Mouse (Mus musculus) olfactory bulb, adult 2 months (tissue): ENCODE measurements around the gene Rapsn. TPM values are rescaled to one million over a fixed set of nuclear protein-coding genes. Genes with fewer than 3 reads are reported as not detected.

Experiments used
- H3K27ac ChIP-seq: fragments of 200-500 bp; 2 replicates; pipeline ENCODE4 v1.5.1; 2012; ENCODE audit warnings: low read depth, low read length; ENCODE audit not compliant: insufficient read depth
- H3K4me1 ChIP-seq: fragments of 200-500 bp; 2 replicates; pipeline ENCODE4 v1.6.1; 2012; ENCODE audit warnings: low read length; ENCODE audit not compliant: control insufficient read depth, insufficient read depth
- H3K4me3 ChIP-seq: fragments of 200-500 bp; 2 replicates; pipeline ENCODE4 v1.5.1; 2012; ENCODE audit warnings: mild to moderate bottlenecking, low read depth, low read length, moderate library complexity; ENCODE audit not compliant: insufficient read depth
- CTCF ChIP-seq: fragments of 200-500 bp; IDR thresholded peaks from 2 replicates; pipeline ENCODE4 v1.5.1; 2012; ENCODE audit warnings: low read depth, mild to moderate bottlenecking, low read length, moderate library complexity; ENCODE audit not compliant: insufficient read depth
- POLR2A ChIP-seq: fragments of 200-500 bp; IDR thresholded peaks from 2 replicates; pipeline ENCODE4 v1.6.1; 2012; ENCODE audit warnings: mild to moderate bottlenecking, low read depth, low read length, moderate library complexity; ENCODE audit not compliant: insufficient read depth
- WGBS: fragments of 180-500 bp; shearing (Covaris S2); methylation state at CpG from one replicate; pipeline ENCODE4 v1.1.7; 2018; 5-methylcytosine and 5-hydroxymethylcytosine counted together
- polyA plus RNA-seq: library from polyadenylated mRNA; stranded (reverse); fragments of >200 nt; gene quantifications from 2 replicates; pipeline ENCODE4 v1.2.4, GENCODE M21; 2012; ENCODE audit warnings: low replicate concordance; ENCODE audit not compliant: missing spikeins, insufficient read depth, insufficient read length

Gene Rapsn
- polyA plus RNA-seq, 1 experiment, result not detected

- 90% methylated on average over 16 of the region's 16 CpGs for whole genome bisulfite sequencing
- no peak for TF ChIP-seq CTCF
- TF ChIP-seq POLR2A, result no peak
- H3K27ac ChIP-seq, result no peak overlapping the region
- H3K4me1 ChIP-seq, result peaks cover 9% of the 10 kb centered on the region
- no peak overlapping the region for H3K4me3 ChIP-seq
These were observed 27.6 kb downstream of the Rapsn start for GRCm38 (mm10) chr2:91062779-91063606.

DNA sequence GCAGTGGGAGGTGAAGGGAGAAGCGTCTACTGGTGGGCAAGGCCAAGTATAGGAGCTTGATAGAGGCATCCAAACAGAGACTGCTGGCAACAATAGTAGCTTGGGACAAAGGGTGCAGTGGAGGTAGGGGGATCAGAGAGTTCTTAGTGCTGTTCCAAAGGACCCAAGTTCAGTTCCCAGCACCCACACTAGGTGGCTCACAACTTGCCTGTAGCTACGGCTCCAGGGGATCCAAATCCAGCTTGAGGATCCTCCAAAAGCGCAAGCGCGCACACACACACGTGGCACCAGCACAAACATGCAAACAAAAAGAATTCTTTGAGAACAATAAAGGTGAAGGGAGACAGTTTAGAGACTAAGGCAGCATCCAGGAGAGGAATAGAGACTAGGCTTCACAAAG is 28.8 kb downstream of the Rapsn start:
- H3K4me3 ChIP-seq, result no peak overlapping the region
- TF ChIP-seq CTCF, result no peak
- no peak for TF ChIP-seq POLR2A
- no peak overlapping the region for H3K27ac ChIP-seq
- 78% methylated on average over 6 of the region's 6 CpGs for WGBS
- peaks cover 18% of the 10 kb centered on the region for H3K4me1 ChIP-seq

DNA sequence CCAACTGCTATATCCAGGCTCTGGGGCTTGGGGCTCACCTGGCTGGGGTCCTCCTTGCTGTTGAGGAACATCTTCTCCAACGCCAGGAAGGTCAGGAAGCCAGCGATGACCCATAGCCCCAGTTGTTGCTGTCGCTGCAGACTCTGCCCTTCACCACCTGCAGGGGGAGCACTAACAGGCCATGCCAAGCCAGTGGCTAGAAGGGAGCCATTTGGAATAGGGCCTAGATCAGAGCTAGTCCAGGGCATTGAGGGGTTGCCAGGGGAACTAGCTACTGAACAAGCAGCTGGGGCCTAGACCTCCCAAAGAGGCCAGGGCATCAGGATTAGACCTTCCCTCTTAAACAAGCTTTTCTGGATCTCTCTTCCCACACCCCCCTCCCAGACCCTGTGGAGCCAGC is 30.1 kb downstream of the Rapsn start:
- 59% methylated on average over 3 of the region's 3 CpGs for WGBS
- no peak overlapping the region for H3K4me3 ChIP-seq
- TF ChIP-seq CTCF, result peak; percentile 68; the same call in 1 of the 2 replicates
- no peak for TF ChIP-seq POLR2A
- H3K4me1 ChIP-seq, result peaks cover 19% of the 10 kb centered on the region
- H3K27ac ChIP-seq, result no peak overlapping the region

DNA sequence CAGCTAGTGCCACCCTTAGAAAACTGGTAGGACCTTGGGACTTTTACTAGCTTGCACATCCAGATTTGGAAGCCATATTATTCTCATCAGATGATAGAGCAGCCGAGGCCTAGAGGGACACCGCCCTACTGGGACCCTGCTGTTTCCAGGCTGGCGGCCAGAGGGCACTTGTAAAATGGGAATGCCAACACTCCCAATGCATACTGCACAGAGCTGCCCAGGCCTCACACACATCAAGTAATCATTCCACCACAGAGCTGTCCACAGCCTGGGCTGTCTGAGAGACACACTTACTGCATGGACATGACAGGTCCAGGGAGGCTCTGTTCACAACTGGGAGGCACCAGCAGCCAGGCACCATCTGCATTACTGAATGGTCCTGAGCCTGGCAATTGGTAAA is 31.0 kb downstream of the Rapsn start:
- Histone ChIP-seq H3K4me3 (no peak overlapping the region), H3K4me1 (peaks cover 19% of the 10 kb centered on the region), H3K27ac (no peak overlapping the region)
- TF ChIP-seq POLR2A, result no peak
- 58% methylated on average over 3 of the region's 3 CpGs for WGBS

DNA sequence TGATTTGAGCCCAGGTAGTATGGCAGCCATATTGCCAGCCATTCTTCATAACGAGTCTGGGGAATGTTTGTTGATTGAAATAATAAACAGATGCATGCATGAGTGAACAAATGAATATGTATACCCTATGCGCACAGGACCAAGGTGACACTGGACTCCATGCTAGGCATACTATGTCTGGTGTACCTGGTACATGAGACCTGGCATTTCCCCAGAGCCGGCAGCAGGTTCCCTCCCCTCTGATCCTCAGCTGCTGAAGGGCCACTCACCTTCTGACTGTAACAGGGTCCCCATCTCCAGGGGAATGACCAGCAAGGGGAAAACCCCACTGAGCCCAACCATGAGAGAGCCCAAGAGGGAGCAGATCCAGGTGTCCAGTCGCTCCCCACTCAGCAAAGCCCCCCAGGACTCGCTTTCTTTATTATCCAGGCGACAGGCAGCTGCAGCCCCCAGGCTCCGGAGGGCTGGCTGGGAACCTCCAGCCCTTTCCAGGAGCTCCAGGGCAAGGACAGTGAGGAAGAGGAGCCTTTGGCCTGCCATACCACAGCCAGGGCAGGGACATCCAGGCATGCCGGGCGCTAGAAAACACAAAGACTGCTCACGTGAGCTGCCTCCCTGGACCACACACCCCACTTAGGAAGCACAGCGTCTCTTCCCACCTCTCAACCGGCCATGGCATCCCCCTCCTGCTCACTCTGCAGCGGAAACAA is 32.9 kb downstream of the Rapsn start:
- Histone ChIP-seq H3K27ac (no peak overlapping the region), H3K4me3 (peak overlapping the region; percentile 25), H3K4me1 (peaks cover 19% of the 10 kb centered on the region)
- WGBS, result 53% methylated on average over 13 of the region's 13 CpGs
- no peak for TF ChIP-seq CTCF
- TF ChIP-seq POLR2A, result no peak

DNA sequence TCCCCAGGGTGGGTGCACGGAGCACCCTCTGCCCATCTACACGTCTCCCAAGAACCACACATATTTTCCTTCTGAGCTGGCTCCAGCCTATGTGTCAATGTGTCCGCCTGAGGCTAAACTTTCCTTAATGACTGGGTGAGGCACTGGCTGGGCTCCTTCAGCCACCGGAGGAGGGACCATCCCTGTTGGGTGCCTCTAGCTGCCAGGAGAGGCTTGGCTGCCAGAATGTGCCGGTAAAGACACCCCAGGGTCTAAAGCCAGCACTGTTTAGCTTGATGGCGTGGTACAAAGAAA is 33.4 kb downstream of the Rapsn start:
- Histone ChIP-seq H3K4me3 (peak overlapping the region; percentile 25), H3K27ac (no peak overlapping the region), H3K4me1 (peaks cover 19% of the 10 kb centered on the region)
- WGBS, result 19% methylated on average over 6 of the region's 6 CpGs
- TF ChIP-seq POLR2A (no peak), CTCF (no peak)

DNA sequence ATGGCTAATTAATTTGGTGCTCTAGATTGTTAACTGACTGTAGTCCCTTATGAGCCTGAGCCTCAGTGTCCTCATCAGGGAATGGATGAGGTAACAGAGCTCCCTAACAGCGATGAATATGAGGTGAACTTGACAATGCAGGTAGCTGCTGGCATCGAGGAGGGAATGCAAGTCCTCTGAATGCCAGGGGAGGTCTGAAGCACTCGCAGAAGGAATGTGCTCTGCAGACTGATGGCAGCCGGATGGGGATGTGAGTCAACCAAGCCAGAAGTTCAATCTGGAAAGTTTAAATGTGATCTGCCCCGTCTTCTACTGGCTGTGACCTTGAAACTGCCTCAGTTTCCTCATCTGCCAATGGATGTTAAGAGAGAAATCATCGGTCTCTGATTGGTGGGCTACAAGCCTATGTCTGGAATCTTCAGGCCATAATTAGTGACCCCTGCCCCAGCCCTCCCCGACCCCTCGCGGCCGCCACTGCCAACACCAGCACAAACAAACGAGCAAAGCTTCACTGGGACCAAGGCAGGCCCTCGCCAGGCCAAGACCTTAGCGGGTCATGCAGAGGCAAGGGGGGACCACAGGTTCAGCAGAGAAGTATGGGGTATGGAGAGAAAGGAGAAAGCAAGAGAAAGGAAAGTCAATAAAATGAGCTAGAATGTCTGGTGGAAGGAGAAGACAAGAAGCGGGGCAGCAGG is 34.0 kb downstream of the Rapsn start:
- Histone ChIP-seq H3K4me3 (peak overlapping the region; percentile 81), H3K4me1 (peaks cover 19% of the 10 kb centered on the region), H3K27ac (peak overlapping the region; percentile 54)
- WGBS, result 5% methylated on average over 14 of the region's 14 CpGs
- TF ChIP-seq CTCF (no peak), POLR2A (no peak; the same call in 1 of the 2 replicates)

- Histone ChIP-seq H3K4me3 (peak within 1 kb of the TSS; percentile 81), H3K4me1 (peaks cover 19% of the 10 kb centered on the region), H3K27ac (peak within 1 kb of the TSS; percentile 79)
- TF ChIP-seq CTCF (peak; percentile 100), POLR2A (peak; percentile 39)
- WGBS, result under 1% methylated on average over 69 of the region's 69 CpGs
These were observed 34.8 kb downstream of the Rapsn start, which contains the start of gene Slc39a13 for GRCm38 (mm10) chr2:91070076-91070800. Gene Slc39a13 (minus strand): TSS chr2:91070417.
